Mouse (Mus musculus): ENCODE data around the gene Morc1. TPM values are rescaled to one million over a fixed set of nuclear protein-coding genes. Genes with fewer than 3 reads are reported as not detected.

Morc1 gene
- total RNA-seq, 1 experiment from 2014 or later: not detected

- ATAC-seq (replicated peaks in 1 of 2; ENCODE audit: insufficient read depth in 1 of 2, low FRiP score in 2 of 2, low TSS enrichment in 1 of 2, low read depth in 1 of 2, poor library complexity in 2 of 2, severe bottlenecking in 2 of 2): no peak
These were observed 13.6 kb downstream of the Morc1 start for GRCm38 (mm10) chr16:48444589-48444988.

GRCm38 (mm10) chr16:48446161-48446925, 15.3 kb downstream of the Morc1 start:
- no peak for ATAC-seq (replicated peaks in 1 of 2; ENCODE audit: insufficient read depth in 1 of 2, low FRiP score in 2 of 2, low TSS enrichment in 1 of 2, low read depth in 1 of 2, poor library complexity in 2 of 2, severe bottlenecking in 2 of 2)

GRCm38 (mm10) chr16:48453264-48453663, 22.2 kb downstream of the Morc1 start:
- no peak for ATAC-seq (replicated peaks in 1 of 2; ENCODE audit: insufficient read depth in 1 of 2, low FRiP score in 2 of 2, low TSS enrichment in 1 of 2, low read depth in 1 of 2, poor library complexity in 2 of 2, severe bottlenecking in 2 of 2)

GRCm38 (mm10) chr16:48473396-48473795, 42.4 kb downstream of the Morc1 start:
- no peak for ATAC-seq (replicated peaks in 1 of 2; ENCODE audit: insufficient read depth in 1 of 2, low FRiP score in 2 of 2, low TSS enrichment in 1 of 2, low read depth in 1 of 2, poor library complexity in 2 of 2, severe bottlenecking in 2 of 2)

- ATAC-seq (replicated peaks in 1 of 2; ENCODE audit: insufficient read depth in 1 of 2, low FRiP score in 2 of 2, low TSS enrichment in 1 of 2, low read depth in 1 of 2, poor library complexity in 2 of 2, severe bottlenecking in 2 of 2): no peak
These were observed 44.1 kb downstream of the Morc1 start for GRCm38 (mm10) chr16:48474896-48475802.

- ATAC-seq (replicated peaks in 1 of 2; ENCODE audit: insufficient read depth in 1 of 2, low FRiP score in 2 of 2, low TSS enrichment in 1 of 2, low read depth in 1 of 2, poor library complexity in 2 of 2, severe bottlenecking in 2 of 2): no peak
These were observed 48.3 kb downstream of the Morc1 start for GRCm38 (mm10) chr16:48479266-48479848.

- no peak for ATAC-seq (replicated peaks in 1 of 2; ENCODE audit: insufficient read depth in 1 of 2, low FRiP score in 2 of 2, low TSS enrichment in 1 of 2, low read depth in 1 of 2, poor library complexity in 2 of 2, severe bottlenecking in 2 of 2)
These were observed 85.9 kb downstream of the Morc1 start for GRCm38 (mm10) chr16:48516776-48517499.

GRCm38 (mm10) chr16:48519569-48519968, 88.5 kb downstream of the Morc1 start:
- no peak for ATAC-seq (replicated peaks in 1 of 2; ENCODE audit: insufficient read depth in 1 of 2, low FRiP score in 2 of 2, low TSS enrichment in 1 of 2, low read depth in 1 of 2, poor library complexity in 2 of 2, severe bottlenecking in 2 of 2)

GRCm38 (mm10) chr16:48537108-48537507, 106.1 kb downstream of the Morc1 start:
- ATAC-seq (replicated peaks in 1 of 2; ENCODE audit: insufficient read depth in 1 of 2, low FRiP score in 2 of 2, low TSS enrichment in 1 of 2, low read depth in 1 of 2, poor library complexity in 2 of 2, severe bottlenecking in 2 of 2): no peak

- ATAC-seq (replicated peaks in 1 of 2; ENCODE audit: insufficient read depth in 1 of 2, low FRiP score in 2 of 2, low TSS enrichment in 1 of 2, low read depth in 1 of 2, poor library complexity in 2 of 2, severe bottlenecking in 2 of 2): no peak
These were observed 131.4 kb downstream of the Morc1 start for GRCm38 (mm10) chr16:48562290-48563080.

- peak; percentile 76 to 78 for ATAC-seq (replicated peaks in 1 of 2; ENCODE audit: insufficient read depth in 1 of 2, low FRiP score in 2 of 2, low TSS enrichment in 1 of 2, low read depth in 1 of 2, poor library complexity in 2 of 2, severe bottlenecking in 2 of 2)
These were observed 139.3 kb downstream of the Morc1 start for GRCm38 (mm10) chr16:48570354-48570753.

GRCm38 (mm10) chr16:48574072-48574471, 143.0 kb downstream of the Morc1 start:
- peak; percentile 54 to 81 for ATAC-seq (replicated peaks in 1 of 2; ENCODE audit: insufficient read depth in 1 of 2, low FRiP score in 2 of 2, low TSS enrichment in 1 of 2, low read depth in 1 of 2, poor library complexity in 2 of 2, severe bottlenecking in 2 of 2)

- no peak for ATAC-seq (replicated peaks in 1 of 2; ENCODE audit: insufficient read depth in 1 of 2, low FRiP score in 2 of 2, low TSS enrichment in 1 of 2, low read depth in 1 of 2, poor library complexity in 2 of 2, severe bottlenecking in 2 of 2)
These were observed 143.5 kb downstream of the Morc1 start for GRCm38 (mm10) chr16:48574499-48574898.

GRCm38 (mm10) chr16:48585369-48585768, 154.3 kb downstream of the Morc1 start:
- ATAC-seq (replicated peaks in 1 of 2; ENCODE audit: insufficient read depth in 1 of 2, low FRiP score in 2 of 2, low TSS enrichment in 1 of 2, low read depth in 1 of 2, poor library complexity in 2 of 2, severe bottlenecking in 2 of 2): peak; percentile 66 to 85

GRCm38 (mm10) chr16:48594457-48594856, 163.4 kb downstream of the Morc1 start:
- ATAC-seq (replicated peaks in 1 of 2; ENCODE audit: insufficient read depth in 1 of 2, low FRiP score in 2 of 2, low TSS enrichment in 1 of 2, low read depth in 1 of 2, poor library complexity in 2 of 2, severe bottlenecking in 2 of 2): no peak

GRCm38 (mm10) chr16:48595216-48595615, 164.2 kb downstream of the Morc1 start:
- ATAC-seq (replicated peaks in 1 of 2; ENCODE audit: insufficient read depth in 1 of 2, low FRiP score in 2 of 2, low TSS enrichment in 1 of 2, low read depth in 1 of 2, poor library complexity in 2 of 2, severe bottlenecking in 2 of 2): no peak
